Mouse (Mus musculus) lung, adult 2 months (tissue): Measurements from ENCODE around the gene Eif3g.

Source experiments
- CTCF ChIP-seq: fragments of 200-500 bp; IDR thresholded peaks from 2 replicates; pipeline ENCODE4 v1.5.1; 2011; ENCODE audit warnings: mild to moderate bottlenecking, low read length, control low read depth; ENCODE audit not compliant: insufficient read depth
- POLR2A ChIP-seq: fragments of 200-500 bp; IDR thresholded peaks from 2 replicates; pipeline ENCODE4 v1.6.1; 2011; ENCODE audit warnings: low read depth, mild to moderate bottlenecking, control low read depth, low read length, borderline replicate concordance; ENCODE audit errors: extremely low read depth

DNA sequence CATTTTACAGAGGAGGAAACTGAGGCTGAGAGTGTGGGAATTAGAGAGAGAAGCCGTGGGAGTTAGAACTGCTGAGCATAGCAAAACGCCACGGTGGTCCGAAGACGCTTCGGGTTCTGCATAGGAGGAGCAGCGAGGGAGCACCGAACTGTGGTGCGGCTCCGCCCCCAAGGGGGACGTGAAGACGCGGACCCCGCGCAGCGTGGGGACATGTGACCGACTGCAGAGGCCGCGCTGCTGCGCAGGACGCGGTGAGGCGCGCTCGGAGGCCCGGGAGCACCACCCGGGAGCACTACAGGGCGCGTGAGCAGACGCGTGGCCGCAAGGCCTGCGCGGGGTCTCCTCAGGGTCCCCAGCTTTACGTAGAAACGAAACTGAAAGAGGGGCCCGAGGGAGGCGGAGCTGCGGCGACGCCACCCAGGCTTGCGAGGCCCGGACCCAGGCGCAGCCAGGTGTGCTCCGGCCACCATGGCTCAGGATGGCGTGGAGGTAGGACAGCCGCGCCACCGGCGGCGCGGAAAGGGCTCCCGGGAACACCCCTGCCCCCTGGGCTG, 29.9 kb downstream of the Eif3g start, which contains the start of gene A230050P20Rik:
- TF ChIP-seq CTCF = no peak
- TF ChIP-seq POLR2A = peak; percentile 45; the same call in 1 of the 2 replicates
